Mouse (Mus musculus) bone marrow, adult 2 months (tissue): ENCODE results near the gene Clk1.

Experiments
- CTCF ChIP-seq: fragments of 200-500 bp; IDR thresholded peaks from 2 replicates; pipeline ENCODE4 v1.5.1; 2011; ENCODE audit warnings: low read length, control low read depth; ENCODE audit not compliant: control insufficient read depth, insufficient read depth
- POLR2A ChIP-seq: fragments of 200-500 bp; IDR thresholded peaks from 2 replicates; pipeline ENCODE4 v1.6.1; 2011; ENCODE audit warnings: low read depth, mild to moderate bottlenecking, control low read depth, low read length, borderline replicate concordance; ENCODE audit not compliant: control insufficient read depth

DNA sequence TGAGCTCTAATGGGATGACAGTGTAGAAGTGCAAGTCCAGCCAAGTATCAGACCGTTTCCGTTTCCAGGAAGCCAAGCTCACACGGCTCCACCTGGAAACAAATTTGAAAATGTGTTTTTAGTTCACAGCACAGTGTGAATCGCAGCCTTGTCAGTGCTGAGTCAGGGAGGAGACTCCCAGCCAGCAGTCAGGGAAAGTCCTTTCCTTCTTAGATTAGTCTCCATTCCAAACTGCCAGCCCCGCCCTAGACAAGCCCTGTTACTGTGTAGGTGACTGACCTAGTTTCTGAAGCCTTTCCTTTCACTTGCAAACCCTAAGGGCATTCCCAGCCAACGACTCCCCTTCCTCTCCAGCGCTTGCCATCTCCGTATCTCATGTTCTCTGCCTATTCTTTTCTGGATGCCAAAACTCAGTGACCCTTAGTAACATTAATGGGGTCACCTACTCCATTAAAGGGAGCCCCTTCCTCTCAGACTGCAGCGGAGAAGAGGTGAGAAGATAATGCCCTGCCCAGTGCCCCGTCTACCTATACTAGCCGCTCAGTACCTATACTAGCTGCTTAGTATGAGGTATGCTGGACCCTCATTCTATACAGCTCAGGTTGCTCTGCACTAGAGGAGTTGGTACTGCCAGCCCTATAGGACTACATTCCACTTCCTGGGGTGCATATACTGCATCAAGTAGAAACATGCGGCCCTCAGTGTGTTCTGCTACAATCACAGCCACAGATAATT lies 57.0 kb downstream of the Clk1 start:
- TF ChIP-seq CTCF, result no peak
- no peak for TF ChIP-seq POLR2A
